Mouse (Mus musculus) liver, adult 2 months (tissue): ENCODE measurements around the gene Glb1l. TPM values are rescaled to one million over a fixed set of nuclear protein-coding genes. Genes with fewer than 3 reads are reported as not detected.
A peak's percentile ranks its signal among the peaks of the same experiment; 100 is the strongest.

ENCODE experiments used
- DNase-seq: peaks from one replicate; pipeline ENCODE4 v3.0.0-alpha.2; 2011; ENCODE audit warnings: low read depth, low spot score; ENCODE audit errors: extremely low read depth
- H3K27ac ChIP-seq: fragments of 200-500 bp; replicated peaks from 2 replicates; pipeline ENCODE4 v1.5.1; 2012; ENCODE audit warnings: low read depth, mild to moderate bottlenecking, control low read depth, inconsistent platforms, low read length; ENCODE audit not compliant: insufficient read depth
- H3K27me3 ChIP-seq: fragments of 200-500 bp; 2 replicates; pipeline ENCODE4 v1.6.1; 2012; ENCODE audit warnings: mild to moderate bottlenecking, moderate library complexity, low read length, inconsistent platforms; ENCODE audit not compliant: control insufficient read depth, insufficient read depth
- H3K36me3 ChIP-seq: fragments of 200-500 bp; 2 replicates; pipeline ENCODE4 v1.6.1; 2012; ENCODE audit warnings: low read length, inconsistent platforms; ENCODE audit not compliant: control insufficient read depth, insufficient read depth
- H3K4me1 ChIP-seq: fragments of 200-500 bp; 2 replicates; pipeline ENCODE4 v1.6.1; 2011; ENCODE audit warnings: low read length; ENCODE audit not compliant: control insufficient read depth, insufficient read depth
- H3K4me3 ChIP-seq: fragments of 200-500 bp; 2 replicates; pipeline ENCODE4 v1.5.1; 2011; ENCODE audit warnings: low read depth, mild to moderate bottlenecking, control low read depth, low read length, moderate library complexity; ENCODE audit not compliant: insufficient read depth
- H3K79me2 ChIP-seq: fragments of 200-500 bp; 2 replicates; pipeline ENCODE4 v1.6.1; 2012; ENCODE audit warnings: inconsistent platforms, mild to moderate bottlenecking, low read length, moderate library complexity; ENCODE audit not compliant: control insufficient read depth, insufficient read depth
- H3K9ac ChIP-seq: fragments of 200-500 bp; 2 replicates; pipeline ENCODE4 v1.6.1; 2012; ENCODE audit warnings: low read depth, mild to moderate bottlenecking, control low read depth, inconsistent platforms, low read length
- CTCF ChIP-seq: fragments of 200-500 bp; IDR thresholded peaks from 2 replicates; pipeline ENCODE4 v1.5.1; 2011; ENCODE audit warnings: low read depth, low read length, control low read depth
- POLR2A ChIP-seq: fragments of 200-500 bp; IDR thresholded peaks from 2 replicates; pipeline ENCODE4 v1.6.1; 2011; ENCODE audit warnings: low read length, control low read depth; ENCODE audit not compliant: insufficient read depth; ENCODE audit errors: extremely low read depth
- WGBS: fragments of 180-500 bp; shearing (Covaris S2); methylation state at CpG from one replicate; pipeline ENCODE4 v1.1.7; 2018; 5-methylcytosine and 5-hydroxymethylcytosine counted together
- polyA plus RNA-seq: library from polyadenylated mRNA; depleted of rRNA; stranded (reverse); fragments of >200 nt; gene quantifications from 2 replicates; pipeline ENCODE4 v1.2.3, GENCODE M21; 2012; rRNA removed
- total RNA-seq: library from RNA; depleted of rRNA; stranded (reverse); fragments of >200 nt; gene quantifications from 2 replicates; pipeline ENCODE4 v1.2.3, GENCODE M21; 2014; rRNA removed

Glb1l gene
- total and polyA plus RNA-seq, 2 experiments, result 2.1 to 4.8 TPM

- DNase-seq, result no peak
Observed at GRCm38 (mm10) chr1:75160256-75160617, 50.4 kb downstream of the Glb1l start.

GRCm38 (mm10) chr1:75159540-75160255, 50.9 kb downstream of the Glb1l start:
- H3K9ac ChIP-seq, result no peak overlapping the region
- no peak for DNase-seq
- 84% methylated on average over 5 of the region's 5 CpGs for WGBS
- no peaks in the 10 kb centered on the region for H3K27me3 ChIP-seq
- no peak for TF ChIP-seq POLR2A
- TF ChIP-seq CTCF, result no peak
- no peaks in the 10 kb centered on the region for H3K79me2 ChIP-seq
- no peaks in the 10 kb centered on the region for H3K4me1 ChIP-seq
- no peaks in the 10 kb centered on the region for H3K36me3 ChIP-seq
- H3K4me3 ChIP-seq, result no peak overlapping the region
- H3K27ac ChIP-seq, result no peak overlapping the region

More at GRCm38 (mm10) chr1:75160256-75160617, 50.4 kb downstream of the Glb1l start:
- Histone ChIP-seq H3K9ac (no peak overlapping the region), H3K27ac (no peak overlapping the region), H3K27me3 (no peaks in the 10 kb centered on the region), H3K36me3 (no peaks in the 10 kb centered on the region), H3K79me2 (no peaks in the 10 kb centered on the region), H3K4me3 (no peak overlapping the region), H3K4me1 (no peaks in the 10 kb centered on the region)
- TF ChIP-seq CTCF (no peak), POLR2A (no peak)
- 95% methylated on average over 4 of the region's 4 CpGs for WGBS

GRCm38 (mm10) chr1:75158990-75159389, 51.6 kb downstream of the Glb1l start:
- no peaks in the 10 kb centered on the region for H3K79me2 ChIP-seq
- H3K4me1 ChIP-seq, result no peaks in the 10 kb centered on the region
- H3K27ac ChIP-seq, result no peak overlapping the region
- no peaks in the 10 kb centered on the region for H3K36me3 ChIP-seq
- H3K4me3 ChIP-seq, result no peak overlapping the region
- H3K9ac ChIP-seq, result no peak overlapping the region
- TF ChIP-seq CTCF (no peak), POLR2A (no peak)
- H3K27me3 ChIP-seq, result no peaks in the 10 kb centered on the region
- DNase-seq, result no peak

DNA sequence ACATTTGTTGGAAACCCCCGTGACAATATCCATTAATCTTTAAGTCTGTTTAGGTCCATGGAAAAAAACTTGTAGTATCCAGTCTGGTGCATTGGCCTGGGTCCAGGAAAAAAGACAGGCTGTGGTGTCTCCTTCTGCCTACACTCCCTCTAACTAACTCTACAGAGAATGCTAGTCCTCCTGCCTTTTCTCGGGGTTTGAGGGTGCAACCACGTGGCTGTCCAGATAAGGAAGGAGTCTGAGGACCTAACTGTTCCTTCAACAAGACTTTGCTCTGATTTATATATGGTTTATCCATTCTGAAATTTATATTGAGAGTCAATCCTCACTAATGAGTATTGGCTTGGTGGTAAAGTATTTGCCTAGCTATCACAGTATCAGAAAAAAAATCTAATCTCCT, 54.8 kb downstream of the Glb1l start:
- DNase-seq, result no peak
- 62% methylated on average over 3 of the region's 3 CpGs for WGBS
- no peaks in the 10 kb centered on the region for H3K27me3 ChIP-seq
- H3K27ac ChIP-seq, result no peak overlapping the region
- H3K4me3 ChIP-seq, result no peak overlapping the region
- H3K79me2 ChIP-seq, result no peaks in the 10 kb centered on the region
- no peak overlapping the region for H3K9ac ChIP-seq
- no peaks in the 10 kb centered on the region for H3K4me1 ChIP-seq
- no peaks in the 10 kb centered on the region for H3K36me3 ChIP-seq
- TF ChIP-seq CTCF (no peak), POLR2A (no peak)

GRCm38 (mm10) chr1:75148727-75149126, 61.9 kb downstream of the Glb1l start:
- TF ChIP-seq CTCF (no peak), POLR2A (no peak)
- peak; percentile 99 for DNase-seq
- Histone ChIP-seq H3K36me3 (peaks cover 32% of the 10 kb centered on the region), H3K4me1 (peaks cover 31% of the 10 kb centered on the region), H3K27ac (peak overlapping the region; percentile 88), H3K27me3 (no peaks in the 10 kb centered on the region), H3K79me2 (peaks cover 10% of the 10 kb centered on the region; the same call in 1 of the 2 replicates), H3K4me3 (no peak overlapping the region), H3K9ac (no peak overlapping the region)
- 35% methylated on average over 4 of the region's 4 CpGs for WGBS

Other genes starting within 250 kb of the Glb1l start
- gene Nhej1, start 85.6 kb downstream of the Glb1l start, total RNA-seq, result 1.1 and 1.9 TPM in 2 replicates
- 1.6 and 2.2 TPM in 2 replicates for gene Nhej1, start 85.6 kb downstream of the Glb1l start, polyA plus RNA-seq
- gene Slc23a3, start 76.9 kb downstream of the Glb1l start, total RNA-seq, result 0.20 TPM in 1 of 2 replicates, not detected in the other
- 0.10 and 0.15 TPM in 2 replicates for gene Slc23a3, start 76.9 kb downstream of the Glb1l start, polyA plus RNA-seq
- gene Cnppd1, start 68.1 kb downstream of the Glb1l start, total RNA-seq, result 26.4 and 37.4 TPM in 2 replicates
- 33.5 and 44.3 TPM in 2 replicates for gene Cnppd1, start 68.1 kb downstream of the Glb1l start, polyA plus RNA-seq
- gene Retreg2, start 68.0 kb downstream of the Glb1l start, total RNA-seq, result 77.6 and 103 TPM in 2 replicates
- 284 and 310 TPM in 2 replicates for gene Retreg2, start 68.0 kb downstream of the Glb1l start, polyA plus RNA-seq
- 30.5 and 32.4 TPM in 2 replicates for gene Zfand2b, start 42.2 kb downstream of the Glb1l start, total RNA-seq
- gene Zfand2b, start 42.2 kb downstream of the Glb1l start, polyA plus RNA-seq, result 79.7 and 81.4 TPM in 2 replicates
- 56.1 and 66.6 TPM in 2 replicates for gene Abcb6, start 30.4 kb downstream of the Glb1l start, total RNA-seq
- 88.7 and 106 TPM in 2 replicates for gene Abcb6, start 30.4 kb downstream of the Glb1l start, polyA plus RNA-seq
- 17.7 and 19.5 TPM in 2 replicates for gene Ankzf1, start 18.7 kb downstream of the Glb1l start, total RNA-seq
- 12.5 and 16.6 TPM in 2 replicates for gene Ankzf1, start 18.7 kb downstream of the Glb1l start, polyA plus RNA-seq
- gene Atg9a, start 18.6 kb downstream of the Glb1l start, total RNA-seq, result 23.5 and 35.8 TPM in 2 replicates
- gene Atg9a, start 18.6 kb downstream of the Glb1l start, polyA plus RNA-seq, result 75.0 and 75.4 TPM in 2 replicates
- gene Stk16, start within 50 bp of the Glb1l start, total RNA-seq, result 57.3 and 63.5 TPM in 2 replicates
- 190 and 221 TPM in 2 replicates for gene Stk16, start within 50 bp of the Glb1l start, polyA plus RNA-seq
- 80.9 and 117 TPM in 2 replicates for gene Tuba4a, start 9.1 kb upstream of the Glb1l start, total RNA-seq
- 242 and 267 TPM in 2 replicates for gene Tuba4a, start 9.1 kb upstream of the Glb1l start, polyA plus RNA-seq
- not detected in 2 replicates for gene A630095N17Rik, start 21.3 kb upstream of the Glb1l start, total RNA-seq
- gene A630095N17Rik, start 21.3 kb upstream of the Glb1l start, polyA plus RNA-seq, result not detected in 2 replicates
- 25.4 and 30.3 TPM in 2 replicates for gene Dnajb2, start 25.6 kb upstream of the Glb1l start, total RNA-seq
- gene Dnajb2, start 25.6 kb upstream of the Glb1l start, polyA plus RNA-seq, result 55.9 and 60.4 TPM in 2 replicates
- gene Ptprn, start 53.7 kb upstream of the Glb1l start, total RNA-seq, result under 0.01 and 0.13 TPM in 2 replicates
- not detected in 2 replicates for gene Ptprn, start 53.7 kb upstream of the Glb1l start, polyA plus RNA-seq
- 0.28 and 1.5 TPM in 2 replicates for gene Resp18, start 67.6 kb upstream of the Glb1l start, total RNA-seq
- gene Resp18, start 67.6 kb upstream of the Glb1l start, polyA plus RNA-seq, result not detected in 2 replicates
- gene Dnpep, start 107.2 kb upstream of the Glb1l start, total RNA-seq, result 89.8 and 102 TPM in 2 replicates
- 106 and 111 TPM in 2 replicates for gene Dnpep, start 107.2 kb upstream of the Glb1l start, polyA plus RNA-seq
- 3.1 and 4.0 TPM in 2 replicates for gene Des, start 149.5 kb upstream of the Glb1l start, total RNA-seq
- 2.4 and 2.5 TPM in 2 replicates for gene Des, start 149.5 kb upstream of the Glb1l start, polyA plus RNA-seq
- gene Speg, start 164.5 kb upstream of the Glb1l start, total RNA-seq, result 0.55 and 1.5 TPM in 2 replicates
- 1.7 and 3.4 TPM in 2 replicates for gene Speg, start 164.5 kb upstream of the Glb1l start, polyA plus RNA-seq
- gene Gmppa, start 225.1 kb upstream of the Glb1l start, total RNA-seq, result 18.3 and 19.9 TPM in 2 replicates
- gene Gmppa, start 225.1 kb upstream of the Glb1l start, polyA plus RNA-seq, result 49.8 and 86.4 TPM in 2 replicates
- not detected in 2 replicates for gene Asic4, start 239.6 kb upstream of the Glb1l start, total RNA-seq
- not detected in 2 replicates for gene Asic4, start 239.6 kb upstream of the Glb1l start, polyA plus RNA-seq